Mouse (Mus musculus) effector memory CD4-positive, alpha-beta T cell, adult 5 months (primary cell): ENCODE measurements around the gene Gzmb. TPM values are rescaled to one million over a fixed set of nuclear protein-coding genes. Genes with fewer than 3 reads are reported as not detected.

Experiments used
- polyA plus RNA-seq: library from polyadenylated mRNA; unstranded; fragments of 100-300 nt; shearing (Covaris generic); gene quantifications from one replicate; pipeline ENCODE4 v1.2.1, GENCODE M21; 2017

The Gzmb gene
- 14.5 TPM for polyA plus RNA-seq

DNA sequence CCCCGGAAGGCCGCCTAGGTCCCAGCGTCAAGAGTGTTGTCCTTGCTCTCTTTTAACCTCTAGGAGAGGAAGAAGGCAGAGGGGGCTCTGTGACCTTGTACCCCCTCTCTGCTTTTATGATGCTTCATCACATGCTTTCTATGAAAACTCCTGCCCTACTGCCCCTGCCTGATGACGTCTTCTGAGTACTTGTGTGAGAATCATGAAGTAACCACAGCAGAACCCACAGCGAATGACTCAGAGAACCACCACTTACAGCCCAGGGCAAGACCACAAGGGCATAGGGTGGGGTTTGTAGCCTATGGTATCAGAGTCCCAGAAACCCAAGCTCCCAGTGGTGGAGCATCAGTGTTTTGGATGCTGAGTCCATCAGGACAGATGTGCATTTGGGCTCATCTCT lies at the start of gene Gzmb:
TSS of gene Gzmb (minus strand) at position 108 of the 400 bp plus-strand sequence.

DNA sequence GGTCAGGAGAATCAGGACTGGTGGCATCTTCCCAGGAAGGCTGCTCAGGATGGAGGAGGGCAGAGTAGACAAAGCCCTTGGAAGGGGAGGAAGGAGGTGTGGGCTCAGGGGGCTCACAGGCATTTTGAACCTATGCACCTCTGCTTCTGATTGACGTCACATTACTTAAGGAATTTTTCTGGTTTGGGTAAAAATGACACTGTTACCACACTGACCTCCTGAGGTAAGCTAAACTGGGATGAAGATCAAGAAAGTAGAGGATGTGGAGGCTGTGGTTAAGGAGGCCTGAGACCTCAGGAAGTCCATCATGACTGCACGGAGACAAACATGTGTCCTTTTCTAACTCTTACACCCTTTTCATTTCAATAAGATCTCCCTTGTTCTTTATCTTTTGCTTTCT lies 27.5 kb downstream of the Gzmb start, which contains the start of gene Gzmc:
TSS of gene Gzmc (minus strand) at position 101 of the 400 bp plus-strand sequence.

DNA sequence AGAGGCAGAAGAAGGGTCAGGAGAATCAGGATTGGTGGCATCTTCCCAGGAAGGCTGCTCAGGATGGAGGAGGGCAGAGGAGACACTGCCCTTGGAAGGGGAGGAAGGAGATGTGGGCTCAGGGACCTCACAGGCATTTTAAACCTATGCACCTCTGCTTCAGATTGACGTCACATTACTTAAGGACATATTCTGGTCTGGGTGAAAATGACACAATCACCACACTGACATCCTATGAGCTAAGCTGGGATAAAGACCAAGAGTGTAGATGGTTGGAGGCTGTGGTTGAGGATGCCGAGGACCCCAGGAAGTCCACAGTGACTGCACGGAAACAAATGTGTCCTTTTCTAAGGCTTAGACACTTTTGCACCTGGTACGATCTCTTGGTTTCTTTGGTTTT lies 50.7 kb downstream of the Gzmb start, which contains the start of gene Gzmf:
TSS of gene Gzmf (minus strand) at position 101 of the 400 bp plus-strand sequence.

Other genes starting within 250 kb of the Gzmb start
- gene Mcpt1, start 244.3 kb downstream of the Gzmb start, polyA plus RNA-seq: not detected
- gene Mcpt9, start 231.8 kb downstream of the Gzmb start, polyA plus RNA-seq: not detected
- gene Mcpt2, start 220.2 kb downstream of the Gzmb start, polyA plus RNA-seq: not detected
- gene Mcpt4, start 199.9 kb downstream of the Gzmb start, polyA plus RNA-seq: not detected
- gene Mcpt8, start 177.0 kb downstream of the Gzmb start, polyA plus RNA-seq: not detected
- not detected for gene Ctsg, start 159.7 kb downstream of the Gzmb start, polyA plus RNA-seq
- gene Gzme, start 141.6 kb downstream of the Gzmb start, polyA plus RNA-seq: not detected
- gene Gzmd, start 129.7 kb downstream of the Gzmb start, polyA plus RNA-seq: not detected
- gene Gzmg, start 102.7 kb downstream of the Gzmb start, polyA plus RNA-seq: not detected
- not detected for gene Gzmn, start 87.7 kb downstream of the Gzmb start, polyA plus RNA-seq
- not detected for gene Gzmf, start 50.8 kb downstream of the Gzmb start, polyA plus RNA-seq
- gene Gzmc, start 27.6 kb downstream of the Gzmb start, polyA plus RNA-seq: 1.1 TPM
- gene Atp12a, start 102.8 kb upstream of the Gzmb start, polyA plus RNA-seq: not detected
- gene Rnf17, start 140.3 kb upstream of the Gzmb start, polyA plus RNA-seq: 0.79 TPM